Mouse (Mus musculus) limb, embryonic 10.5 days (tissue): ENCODE results near the gene Prx. TPM values are rescaled to one million over a fixed set of nuclear protein-coding genes. Genes with fewer than 3 reads are reported as not detected.

ENCODE experiments used
- DNase-seq: peaks from one replicate; pipeline ENCODE4 v3.0.0-alpha.2; 2017; ENCODE audit warnings: low spot score
- H3K27ac ChIP-seq: fragments of 300-500 bp; sonication (generic); 2 replicates; pipeline ENCODE4 v1.5.1; 2016; ENCODE audit warnings: mild to moderate bottlenecking
- H3K27me3 ChIP-seq: fragments of 300-500 bp; sonication (generic); 2 replicates; pipeline ENCODE4 v1.6.1; 2016; ENCODE audit warnings: low read depth, mild to moderate bottlenecking; ENCODE audit not compliant: poor library complexity, severe bottlenecking
- H3K36me3 ChIP-seq: fragments of 300-500 bp; sonication (generic); 2 replicates; pipeline ENCODE4 v1.6.1; 2016; ENCODE audit warnings: mild to moderate bottlenecking, moderate library complexity
- H3K4me1 ChIP-seq: fragments of 300-500 bp; sonication (generic); 2 replicates; pipeline ENCODE4 v1.6.1; 2016
- H3K4me3 ChIP-seq: fragments of 300-500 bp; sonication (generic); 2 replicates; pipeline ENCODE4 v1.5.1; 2016; ENCODE audit warnings: mild to moderate bottlenecking, moderate library complexity
- H3K9me3 ChIP-seq: fragments of 300-500 bp; sonication (generic); replicated peaks from 2 replicates; pipeline ENCODE4 v1.6.1; 2016; ENCODE audit warnings: mild to moderate bottlenecking
- WGBS: fragments of 180-500 bp; shearing (Covaris S2); methylation state at CpG from one replicate; pipeline ENCODE4 v1.1.7; 2016; 5-methylcytosine and 5-hydroxymethylcytosine counted together
- polyA plus RNA-seq: library from polyadenylated mRNA; unstranded; fragments of >200 nt; fragmentation: Nextera tagmentation; extraction: Ambion mirVana; gene quantifications from 2 replicates; pipeline ENCODE4 v1.2.1, GENCODE M21; 2016

Prx gene
- polyA plus RNA-seq, 1 experiment from 2014 or later: 4.3 TPM

- Histone ChIP-seq H3K27me3 (no peaks in the 10 kb centered on the region), H3K4me3 (no peak overlapping the region), H3K27ac (no peak overlapping the region), H3K4me1 (peaks cover 15% of the 10 kb centered on the region), H3K9me3 (no peaks in the 10 kb centered on the region), H3K36me3 (0 out of 2 replicates have a peak, but pooled peaks cover 2% of the 10 kb centered on the region)
- WGBS: 83% methylated on average over 2 of the region's 2 CpGs
- no peak for DNase-seq
Observed at GRCm38 (mm10) chr7:27510809-27511208, 11.7 kb downstream of the Prx start.

GRCm38 (mm10) chr7:27514961-27515360, 15.8 kb downstream of the Prx start:
- no peak for DNase-seq
- H3K27me3 ChIP-seq: no peaks in the 10 kb centered on the region
- WGBS: 81% methylated on average over 9 of the region's 9 CpGs
- no peak overlapping the region for H3K27ac ChIP-seq
- no peaks in the 10 kb centered on the region for H3K9me3 ChIP-seq
- H3K36me3 ChIP-seq: peaks cover 31% of the 10 kb centered on the region
- no peaks in the 10 kb centered on the region for H3K4me1 ChIP-seq
- no peak overlapping the region for H3K4me3 ChIP-seq

- Histone ChIP-seq H3K27ac (no peak overlapping the region), H3K4me1 (peaks cover 4% of the 10 kb centered on the region; the same call in 1 of the 2 replicates), H3K9me3 (no peaks in the 10 kb centered on the region), H3K4me3 (no peak overlapping the region), H3K27me3 (no peaks in the 10 kb centered on the region), H3K36me3 (peaks cover 34% of the 10 kb centered on the region)
- 88% methylated on average over 9 of the region's 9 CpGs for WGBS
- no peak for DNase-seq
Observed at GRCm38 (mm10) chr7:27518314-27518713, 19.2 kb downstream of the Prx start.

GRCm38 (mm10) chr7:27520104-27520503, 21.0 kb downstream of the Prx start:
- Histone ChIP-seq H3K27me3 (no peaks in the 10 kb centered on the region), H3K36me3 (peaks cover 34% of the 10 kb centered on the region), H3K4me1 (peaks cover 4% of the 10 kb centered on the region; the same call in 1 of the 2 replicates), H3K9me3 (no peaks in the 10 kb centered on the region), H3K27ac (no peak overlapping the region), H3K4me3 (no peak overlapping the region)
- no peak for DNase-seq

DNA sequence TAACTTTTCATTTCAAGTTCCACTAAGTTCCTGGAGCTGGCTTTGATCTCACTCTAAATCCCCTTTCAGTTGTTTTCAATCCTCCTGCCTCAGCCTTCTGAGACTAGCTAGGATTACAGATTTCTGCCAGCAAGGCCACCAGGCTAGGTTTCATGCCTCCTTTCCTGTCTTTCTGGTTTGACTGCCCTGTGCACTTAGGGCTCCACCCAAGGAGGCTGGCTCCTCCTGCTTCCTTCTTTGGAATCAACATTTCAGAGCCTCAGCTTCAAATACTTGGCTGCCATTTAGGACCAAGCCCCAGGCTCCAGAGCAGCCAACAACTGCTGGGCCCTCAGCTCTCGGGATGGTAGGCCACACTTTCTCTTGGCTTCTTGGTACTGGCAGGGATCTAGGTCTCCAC, 21.5 kb downstream of the Prx start:
- DNase-seq: no peak

DNA sequence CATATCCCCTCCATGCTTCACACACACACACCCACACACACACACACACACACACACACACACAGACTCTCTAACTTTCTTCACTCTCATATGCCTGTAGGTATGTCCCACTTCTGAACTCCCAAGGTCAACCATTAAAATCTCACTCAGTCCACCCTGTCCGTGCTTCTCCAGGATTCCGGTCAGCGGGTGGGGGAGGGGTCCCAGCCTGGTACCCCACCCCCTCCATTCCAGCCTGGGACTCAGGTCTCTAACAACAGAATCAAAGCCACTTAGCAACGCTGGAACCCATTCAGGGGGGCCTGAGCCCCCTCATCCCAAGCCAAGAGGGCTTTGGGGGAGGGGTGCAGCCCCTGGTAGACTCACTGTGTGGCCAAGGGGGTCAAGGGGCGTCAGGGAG, 23.8 kb downstream of the Prx start, which contains the start of gene Hipk4:
Gene Hipk4, plus strand, starts transcription at position 301 of the 400 bp plus-strand sequence.
- Histone ChIP-seq H3K9me3 (no peaks in the 10 kb centered on the region), H3K4me1 (peaks cover 4% of the 10 kb centered on the region; the same call in 1 of the 2 replicates), H3K27me3 (no peaks in the 10 kb centered on the region), H3K36me3 (peaks cover 16% of the 10 kb centered on the region; the same call in 1 of the 2 replicates), H3K4me3 (no peak within 1 kb of the TSS), H3K27ac (no peak within 1 kb of the TSS)
- DNase-seq: no peak
- WGBS: 70% methylated on average over 5 of the region's 5 CpGs

More for the DNA sequence above, 21.5 kb downstream of the Prx start:
- no peaks in the 10 kb centered on the region for H3K27me3 ChIP-seq
- H3K9me3 ChIP-seq: no peaks in the 10 kb centered on the region
- no peak overlapping the region for H3K4me3 ChIP-seq
- H3K27ac ChIP-seq: no peak overlapping the region
- H3K36me3 ChIP-seq: peaks cover 33% of the 10 kb centered on the region
- 71% methylated on average over 1 of the region's 1 CpGs for WGBS
- H3K4me1 ChIP-seq: peaks cover 4% of the 10 kb centered on the region; the same call in 1 of the 2 replicates

DNA sequence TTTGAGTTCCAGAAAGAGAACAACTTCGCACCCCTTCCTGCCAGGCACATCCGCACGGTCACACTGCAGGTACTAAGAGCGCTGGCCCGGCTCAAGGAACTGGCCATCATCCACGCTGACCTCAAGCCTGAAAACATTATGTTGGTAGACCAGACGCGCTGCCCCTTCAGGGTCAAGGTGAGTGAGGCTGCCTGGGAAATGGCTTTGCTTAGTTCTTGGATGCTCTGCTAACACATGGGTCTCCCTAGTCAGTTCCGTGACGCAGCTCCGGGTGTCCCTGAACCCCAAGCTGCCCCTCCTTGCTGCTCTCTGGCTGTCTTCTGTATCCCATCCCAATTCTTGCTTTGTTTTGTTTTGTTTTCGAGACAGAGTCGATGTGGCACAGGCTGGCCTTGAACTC, 24.7 kb downstream of the Prx start:
- H3K4me3 ChIP-seq: no peak overlapping the region

DNA sequence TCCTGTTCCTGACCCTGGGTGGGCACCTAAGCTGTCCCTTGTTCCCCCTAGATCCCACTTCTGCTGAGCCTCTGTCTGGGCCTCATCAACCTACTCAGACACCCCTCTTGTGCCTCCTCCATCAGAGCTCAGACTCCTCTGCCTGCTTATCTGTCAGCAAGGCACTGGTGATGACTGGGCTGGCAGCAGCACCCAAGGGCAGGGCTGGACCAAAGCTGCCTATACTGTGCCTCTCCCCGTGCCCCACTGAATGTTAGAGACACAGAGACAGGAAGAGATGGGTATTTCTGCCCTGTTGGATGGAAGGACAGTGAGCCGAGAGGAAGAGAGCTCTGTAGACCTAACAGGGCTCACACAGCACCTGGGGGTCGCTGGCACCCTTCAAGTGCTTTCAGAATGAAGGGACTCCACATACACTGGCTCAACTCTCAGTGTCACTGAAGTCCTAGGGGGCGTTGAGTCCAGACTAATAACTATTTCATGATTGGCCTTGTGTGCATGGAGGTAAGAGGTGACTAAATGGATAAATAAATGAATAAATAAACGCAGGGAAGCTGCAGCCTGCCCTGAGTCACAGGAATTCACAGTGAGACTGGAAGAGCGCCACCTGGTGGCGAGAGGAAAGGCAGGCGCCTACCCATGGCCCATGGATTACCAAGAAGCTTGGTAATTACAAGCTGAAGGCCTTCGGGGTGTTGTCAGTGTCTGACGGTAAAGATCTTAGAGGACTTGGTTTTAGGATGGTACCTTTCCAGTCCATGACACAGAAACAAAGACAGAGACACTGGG, 27.1 kb downstream of the Prx start:
- Histone ChIP-seq H3K9me3 (no peaks in the 10 kb centered on the region), H3K4me1 (peaks cover 4% of the 10 kb centered on the region; the same call in 1 of the 2 replicates), H3K27me3 (no peaks in the 10 kb centered on the region), H3K4me3 (no peak overlapping the region), H3K27ac (peak overlapping the region; percentile 56; the same call in 1 of the 2 replicates), H3K36me3 (peaks cover 18% of the 10 kb centered on the region)
- 28% methylated on average over 10 of the region's 10 CpGs for WGBS
- DNase-seq: peak; percentile 90

More for the DNA sequence above, 24.7 kb downstream of the Prx start:
- Histone ChIP-seq H3K9me3 (no peaks in the 10 kb centered on the region), H3K27me3 (no peaks in the 10 kb centered on the region), H3K36me3 (peaks cover 14% of the 10 kb centered on the region; the same call in 1 of the 2 replicates), H3K4me1 (peaks cover 4% of the 10 kb centered on the region; the same call in 1 of the 2 replicates), H3K27ac (no peak overlapping the region)
- DNase-seq: no peak
- 94% methylated on average over 13 of the region's 13 CpGs for WGBS

DNA sequence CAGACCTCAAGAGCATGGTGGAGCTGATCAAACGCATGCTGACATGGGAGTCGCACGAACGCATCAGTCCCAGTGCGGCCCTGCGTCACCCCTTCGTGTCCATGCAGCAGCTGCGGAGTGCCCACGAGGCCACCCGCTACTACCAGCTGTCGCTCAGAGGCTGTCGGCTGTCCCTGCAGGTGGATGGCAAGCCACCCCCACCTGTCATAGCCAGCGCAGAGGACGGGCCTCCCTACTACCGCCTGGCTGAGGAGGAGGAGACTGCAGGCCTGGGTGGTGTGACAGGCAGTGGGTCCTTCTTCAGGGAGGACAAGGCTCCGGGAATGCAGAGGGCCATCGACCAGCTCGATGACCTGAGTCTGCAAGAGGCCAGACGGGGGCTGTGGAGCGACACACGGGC, 29.9 kb downstream of the Prx start:
- DNase-seq: no peak
- Histone ChIP-seq H3K4me1 (no peaks in the 10 kb centered on the region), H3K4me3 (no peak overlapping the region), H3K9me3 (no peaks in the 10 kb centered on the region), H3K27ac (no peak overlapping the region), H3K27me3 (no peaks in the 10 kb centered on the region), H3K36me3 (peaks cover 42% of the 10 kb centered on the region)
- WGBS: 84% methylated on average over 21 of the region's 21 CpGs

DNA sequence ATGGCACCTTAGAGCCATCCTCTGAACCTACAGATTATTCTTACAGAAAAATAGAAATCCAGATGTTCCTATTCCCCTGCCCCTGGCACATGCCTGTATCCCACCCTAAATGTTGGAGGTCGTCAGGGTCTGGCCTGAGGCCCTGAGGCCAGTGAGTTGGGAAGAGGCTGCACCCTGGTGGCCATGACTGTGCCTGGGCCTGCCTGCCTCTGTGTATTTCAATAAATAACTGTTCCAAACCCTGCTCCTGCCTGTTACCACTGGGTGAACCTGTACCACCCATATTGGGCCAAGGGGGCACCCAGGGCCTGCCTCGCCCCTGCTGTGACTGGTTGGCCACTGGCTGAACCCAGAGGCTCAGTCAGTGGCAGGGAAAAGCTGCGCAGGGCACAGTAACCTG, 31.8 kb downstream of the Prx start:
- Histone ChIP-seq H3K9me3 (no peaks in the 10 kb centered on the region), H3K27me3 (no peaks in the 10 kb centered on the region), H3K27ac (no peak overlapping the region), H3K36me3 (peaks cover 58% of the 10 kb centered on the region), H3K4me1 (no peaks in the 10 kb centered on the region), H3K4me3 (no peak overlapping the region)
- DNase-seq: no peak
- WGBS: 82% methylated on average over 3 of the region's 3 CpGs

- no peak overlapping the region for H3K4me3 ChIP-seq
- H3K36me3 ChIP-seq: peaks cover 65% of the 10 kb centered on the region
- no peaks in the 10 kb centered on the region for H3K9me3 ChIP-seq
- no peak overlapping the region for H3K27ac ChIP-seq
- H3K27me3 ChIP-seq: no peaks in the 10 kb centered on the region
- 93% methylated on average over 10 of the region's 10 CpGs for WGBS
- DNase-seq: no peak
- no peaks in the 10 kb centered on the region for H3K4me1 ChIP-seq
Observed at GRCm38 (mm10) chr7:27531707-27532106, 32.6 kb downstream of the Prx start.

DNA sequence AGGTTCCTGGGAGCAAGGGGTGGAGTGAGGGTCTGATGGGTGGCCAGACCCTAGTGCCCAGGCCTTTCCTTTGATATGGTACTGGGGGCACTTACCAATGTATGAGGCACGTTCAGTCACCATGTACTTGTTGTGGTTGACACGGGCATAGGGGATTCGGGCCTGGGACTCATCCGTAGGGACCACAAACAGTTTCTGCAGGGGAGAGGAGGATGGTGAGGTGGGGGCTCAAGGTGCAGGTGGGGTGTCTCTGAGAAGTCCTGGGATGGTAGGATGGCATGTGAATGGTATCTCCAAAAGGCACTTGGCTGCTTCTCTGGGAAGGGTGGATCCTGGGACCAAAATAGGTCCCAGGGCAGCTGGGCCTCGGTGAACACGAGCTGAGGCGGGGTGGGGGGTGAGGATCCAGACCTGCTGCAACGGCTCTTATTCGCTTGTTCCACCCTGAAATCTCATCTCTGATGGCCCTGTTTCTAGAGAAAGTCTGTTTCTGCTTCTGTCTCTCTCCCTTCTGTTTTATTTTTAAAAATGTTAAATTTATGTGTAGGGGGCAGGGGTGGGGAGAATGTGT, 33.4 kb downstream of the Prx start:
- H3K27ac ChIP-seq: no peak overlapping the region
- H3K36me3 ChIP-seq: peaks cover 70% of the 10 kb centered on the region
- no peaks in the 10 kb centered on the region for H3K4me1 ChIP-seq
- no peaks in the 10 kb centered on the region for H3K9me3 ChIP-seq
- no peak overlapping the region for H3K4me3 ChIP-seq
- DNase-seq: no peak
- 93% methylated on average over 9 of the region's 9 CpGs for WGBS
- H3K27me3 ChIP-seq: no peaks in the 10 kb centered on the region

GRCm38 (mm10) chr7:27535386-27535785, 36.3 kb downstream of the Prx start:
- Histone ChIP-seq H3K27me3 (no peaks in the 10 kb centered on the region), H3K4me1 (peaks cover 8% of the 10 kb centered on the region; the same call in 1 of the 2 replicates), H3K27ac (no peak overlapping the region), H3K9me3 (no peaks in the 10 kb centered on the region), H3K4me3 (no peak overlapping the region), H3K36me3 (peaks cover 65% of the 10 kb centered on the region)
- WGBS: 79% methylated on average over 2 of the region's 2 CpGs
- DNase-seq: no peak
